Comparison of ENCODE assay signal across 32 mouse cellular contexts in the genomic region with DNA sequence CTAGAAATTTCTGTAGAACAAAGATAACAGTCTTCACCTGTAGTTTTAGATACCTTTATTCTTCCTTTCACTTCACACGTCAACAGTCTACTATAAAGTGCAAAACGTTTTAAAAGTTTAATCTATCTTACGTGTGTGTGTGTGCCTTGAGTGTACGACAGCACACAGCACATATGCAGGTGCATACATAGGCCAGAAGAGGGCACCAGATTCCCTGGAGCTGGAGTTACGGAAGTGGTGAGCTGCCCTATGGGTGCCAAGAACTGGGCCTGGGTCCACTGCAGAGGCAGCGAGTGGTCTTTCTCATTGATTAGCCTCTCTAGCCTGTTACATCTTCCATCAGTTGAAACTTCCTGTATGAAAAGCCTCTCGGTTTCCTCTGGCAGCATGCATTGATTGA.
DNase-seq lines count a peak whose midpoint lies in the region; ATAC-seq and TF ChIP-seq lines count a peak whose summit lies in the region.
"Had no signal": no experiment of that assay in that cellular context is flagged by ENCODE, and none has a peak within 500 bp of the region (broad histone marks: within the 10 kb centered on the region; RNA-seq: fewer than 3 reads in every experiment).

No protein-coding gene starts in this region.

- no peak overlapping the region for H3K4me3 ChIP-seq in forebrain, postnatal 0 days (ENCODE audit: low read depth, low read length)
- no peak overlapping the region for H3K4me3 ChIP-seq in forebrain, embryonic 14.5 days (ENCODE audit: low read depth, low read length)
- H3K4me3 ChIP-seq in liver, adult 2 months (ENCODE audit: insufficient read depth, low read depth, low read length), result no peak overlapping the region
- H3K4me3 ChIP-seq in liver, embryonic 11.5 days (ENCODE audit: low read depth, low read length), result no peak overlapping the region
- no peak overlapping the region for H3K4me3 ChIP-seq in E14TG2a.4 (replicated peaks; ENCODE audit: low read length)
- H3K4me3 ChIP-seq: embryonic facial prominence, embryonic 12.5 days; forebrain, embryonic 15.5 days; gastrocnemius, adult 2 months; hindbrain, embryonic 10.5 days; hindbrain, embryonic 15.5 days; limb, embryonic 13.5 days; neural tube, embryonic 15.5 days; stomach, embryonic 15.5 days had no signal

- no peak overlapping the region for H3K27ac ChIP-seq in forebrain, postnatal 0 days (ENCODE audit: low read depth, low read length)
- no peak overlapping the region for H3K27ac ChIP-seq in forebrain, embryonic 14.5 days (ENCODE audit: low read depth, low read length)
- no peak overlapping the region for H3K27ac ChIP-seq in liver, adult 2 months (replicated peaks; ENCODE audit: insufficient read depth, low read depth, low read length)
- H3K27ac ChIP-seq in liver, embryonic 11.5 days (ENCODE audit: low read depth, low read length), result no peak overlapping the region
- H3K27ac ChIP-seq: embryonic facial prominence, embryonic 12.5 days; forebrain, embryonic 15.5 days; gastrocnemius, adult 2 months; hindbrain, embryonic 10.5 days; hindbrain, embryonic 15.5 days; kidney, postnatal 0 days; limb, embryonic 13.5 days; macrophage; neural tube, embryonic 15.5 days; stomach, embryonic 15.5 days had no signal

- H3K4me2 ChIP-seq in forebrain, postnatal 0 days (ENCODE audit: low read depth), result no peak overlapping the region
- H3K4me2 ChIP-seq in forebrain, embryonic 14.5 days (ENCODE audit: low read length), result no peak overlapping the region
- H3K4me2 ChIP-seq in liver, embryonic 11.5 days, result no peak overlapping the region
- H3K4me2 ChIP-seq: embryonic facial prominence, embryonic 12.5 days; forebrain, embryonic 15.5 days; hindbrain, embryonic 15.5 days; limb, embryonic 13.5 days; neural tube, embryonic 15.5 days; stomach, embryonic 15.5 days had no signal

- H3K36me3 ChIP-seq in forebrain, postnatal 0 days (ENCODE audit: insufficient read depth), result no peaks in the 10 kb centered on the region
- no peaks in the 10 kb centered on the region for H3K36me3 ChIP-seq in forebrain, embryonic 14.5 days (ENCODE audit: control insufficient read depth, insufficient read depth, low read length)
- H3K36me3 ChIP-seq in liver, adult 2 months (ENCODE audit: control insufficient read depth, insufficient read depth, low read length), result 0 out of 2 replicates have a peak, but pooled peaks cover 4% of the 10 kb centered on the region
- no peaks in the 10 kb centered on the region for H3K36me3 ChIP-seq in liver, embryonic 11.5 days (ENCODE audit: control insufficient read depth, insufficient read depth, low read length)
- no peaks in the 10 kb centered on the region for H3K36me3 ChIP-seq in E14TG2a.4 (ENCODE audit: insufficient read depth, low read length)
- H3K36me3 ChIP-seq: embryonic facial prominence, embryonic 12.5 days; forebrain, embryonic 15.5 days; hindbrain, embryonic 10.5 days; hindbrain, embryonic 15.5 days; limb, embryonic 13.5 days; neural tube, embryonic 15.5 days; stomach, embryonic 15.5 days had no signal

- no peak for DNase-seq in forebrain, postnatal 0 days
- DNase-seq in forebrain, embryonic 14.5 days (ENCODE audit: low spot score), result no peak
- DNase-seq in liver, adult 2 months (ENCODE audit: extremely low read depth, low read depth, low spot score), result no peak
- no peak for DNase-seq in liver, embryonic 11.5 days (ENCODE audit: low spot score)
- peak; percentile 69 for DNase-seq in R1 (ENCODE audit: low read depth, low spot score)
- no peak for DNase-seq in right cerebral cortex, postnatal 36 days (ENCODE audit: low spot score in 2 of 2)
- DNase-seq in urinary bladder, postnatal 14 days (ENCODE audit: low spot score), result no peak
- DNase-seq: adrenal gland, postnatal 25 days; cerebellum, adult 11-12 months; cerebellum, adult 9-11 months; embryo, embryonic 11 days; gastrocnemius, adult 2 months; heart, postnatal 14 days; kidney, adult 8-10 months; layer of hippocampus, adult 9-11 months; midbrain, embryonic 14.5 days; retina, postnatal 1 day; right cerebral cortex, postnatal 14 days; thymus, postnatal 14 days had no signal

- H3K9ac ChIP-seq in forebrain, postnatal 0 days, result no peak overlapping the region
- no peak overlapping the region for H3K9ac ChIP-seq in forebrain, embryonic 14.5 days (ENCODE audit: low read length)
- no peak overlapping the region for H3K9ac ChIP-seq in liver, adult 2 months (ENCODE audit: low read depth, low read length)
- no peak overlapping the region for H3K9ac ChIP-seq in liver, embryonic 11.5 days (ENCODE audit: low read depth, low read length)
- H3K9ac ChIP-seq: embryonic facial prominence, embryonic 12.5 days; forebrain, embryonic 15.5 days; hindbrain, embryonic 15.5 days; limb, embryonic 13.5 days; neural tube, embryonic 15.5 days; stomach, embryonic 15.5 days had no signal

- 0 out of 2 replicates have a peak, but pooled peaks cover 3% of the 10 kb centered on the region for H3K9me3 ChIP-seq in forebrain, postnatal 0 days (ENCODE audit: low read length)
- 0 out of 2 replicates have a peak, but pooled peaks cover 5% of the 10 kb centered on the region for H3K9me3 ChIP-seq in forebrain, embryonic 14.5 days (replicated peaks; ENCODE audit: control insufficient read depth, low read length)
- H3K9me3 ChIP-seq in liver, embryonic 11.5 days (ENCODE audit: control insufficient read depth, low read length), result no peaks in the 10 kb centered on the region
- H3K9me3 ChIP-seq in E14TG2a.4 (ENCODE audit: low read length), result no peaks in the 10 kb centered on the region
- H3K9me3 ChIP-seq: embryonic facial prominence, embryonic 12.5 days; forebrain, embryonic 15.5 days; neural tube, embryonic 15.5 days; stomach, embryonic 15.5 days had no signal

- no peak for TF ChIP-seq POLR2A in liver, adult 2 months (IDR thresholded peaks at IDR 0.05; ENCODE audit: extremely low read depth, insufficient read depth, low read length)

- no peaks in the 10 kb centered on the region for H3K79me2 ChIP-seq in liver, adult 2 months (ENCODE audit: control insufficient read depth, insufficient read depth, low read length)

- ATAC-seq in forebrain, postnatal 0 days, result no peak
- no peak for ATAC-seq in forebrain, embryonic 14.5 days
- no peak for ATAC-seq in liver, embryonic 11.5 days (replicated peaks; ENCODE audit: low FRiP score)
- ATAC-seq: forebrain, embryonic 15.5 days; inflammation-experienced regulatory T-cells, adult 6 months; lung, postnatal 0 days had no signal

- TF ChIP-seq CTCF in forebrain, postnatal 0 days (IDR thresholded peaks at IDR 0.05; ENCODE audit: low read depth), result peak; percentile 13; the same call in 1 of the 2 replicates
- TF ChIP-seq CTCF in liver, adult 2 months (IDR thresholded peaks at IDR 0.05; ENCODE audit: low read depth, low read length), result peak; percentile 38; the same call in 1 of the 2 replicates
- TF ChIP-seq CTCF in E14TG2a.4 (conservative IDR thresholded peaks at IDR 0.05; ENCODE audit: low read length), result peak; percentile 60

- no peaks in the 10 kb centered on the region for H3K4me1 ChIP-seq in forebrain, postnatal 0 days (ENCODE audit: insufficient read depth)
- H3K4me1 ChIP-seq in forebrain, embryonic 14.5 days (ENCODE audit: control insufficient read depth, insufficient read depth, low read length), result no peaks in the 10 kb centered on the region
- H3K4me1 ChIP-seq in liver, adult 2 months (ENCODE audit: control insufficient read depth, insufficient read depth, low read length), result no peaks in the 10 kb centered on the region
- no peaks in the 10 kb centered on the region for H3K4me1 ChIP-seq in liver, embryonic 11.5 days (replicated peaks; ENCODE audit: control insufficient read depth, insufficient read depth, low read length)
- H3K4me1 ChIP-seq in E14TG2a.4 (replicated peaks; ENCODE audit: low read depth, low read length), result peaks cover 3% of the 10 kb centered on the region; the same call in 1 of the 2 replicates
- H3K4me1 ChIP-seq: embryonic facial prominence, embryonic 12.5 days; forebrain, embryonic 15.5 days; hindbrain, embryonic 10.5 days; hindbrain, embryonic 15.5 days; limb, embryonic 13.5 days; neural tube, embryonic 15.5 days; stomach, embryonic 15.5 days had no signal

- WGBS in forebrain, postnatal 0 days, result 92% methylated on average over 7 of the region's 7 CpGs
- 92% methylated on average over 7 of the region's 7 CpGs for WGBS in forebrain, embryonic 14.5 days
- 92% methylated on average over 7 of the region's 7 CpGs for WGBS in liver, adult 2 months
- WGBS in liver, embryonic 11.5 days, result 82% methylated on average over 7 of the region's 7 CpGs

- no peaks in the 10 kb centered on the region for H3K27me3 ChIP-seq in forebrain, postnatal 0 days (ENCODE audit: insufficient read depth, low read length)
- H3K27me3 ChIP-seq in forebrain, embryonic 14.5 days (replicated peaks; ENCODE audit: control insufficient read depth, insufficient read depth, low read length), result no peaks in the 10 kb centered on the region
- no peaks in the 10 kb centered on the region for H3K27me3 ChIP-seq in liver, adult 2 months (ENCODE audit: control insufficient read depth, insufficient read depth, low read length)
- no peaks in the 10 kb centered on the region for H3K27me3 ChIP-seq in liver, embryonic 11.5 days (replicated peaks; ENCODE audit: control insufficient read depth, insufficient read depth, low read length)
- peaks cover under 1% of the 10 kb centered on the region; the same call in 1 of the 2 replicates for H3K27me3 ChIP-seq in E14TG2a.4 (ENCODE audit: insufficient read depth, low read length)
- H3K27me3 ChIP-seq: CH12.LX; embryonic facial prominence, embryonic 12.5 days; forebrain, embryonic 15.5 days; hindbrain, embryonic 15.5 days; limb, embryonic 13.5 days; neural tube, embryonic 15.5 days; stomach, embryonic 15.5 days had no signal
